Mouse (Mus musculus) stomach, embryonic 16.5 days (tissue): ENCODE results near the gene Nxf2. TPM values are rescaled to one million over a fixed set of nuclear protein-coding genes. Genes with fewer than 3 reads are reported as not detected.
A peak's percentile ranks its signal among the peaks of the same experiment; 100 is the strongest.
"Not testable (repeated sequence)": the region's sequence is repeated elsewhere in the genome, so short reads cannot be mapped to it uniquely, and the experiment has no call there.

Source experiments
- ATAC-seq: fragments of 200-750 bp; cut with Nextera tagmentation; 2 replicates; pipeline ENCODE4 v1.8.0; 2017; ENCODE audit warnings: moderate number of reproducible peaks, moderate TSS enrichment; ENCODE audit not compliant: insufficient read depth, low FRiP score
- H3K27ac ChIP-seq: fragments of 300-500 bp; sonication (generic); 2 replicates; pipeline ENCODE4 v1.5.1; 2014; ENCODE audit warnings: low read length
- H3K27me3 ChIP-seq: fragments of 300-500 bp; sonication (generic); 2 replicates; pipeline ENCODE4 v1.6.1; 2014; ENCODE audit warnings: low read length, control low read depth, mixed read lengths; ENCODE audit not compliant: control insufficient read depth, insufficient read depth
- H3K36me3 ChIP-seq: fragments of 300-500 bp; sonication (generic); 2 replicates; pipeline ENCODE4 v1.6.1; 2014; ENCODE audit warnings: low read length; ENCODE audit not compliant: control insufficient read depth, insufficient read depth
- H3K4me1 ChIP-seq: fragments of 300-500 bp; sonication (generic); 2 replicates; pipeline ENCODE4 v1.6.1; 2014; ENCODE audit warnings: low read length, control low read depth, mixed read lengths; ENCODE audit not compliant: control insufficient read depth, insufficient read depth
- H3K4me2 ChIP-seq: fragments of 300-500 bp; sonication (generic); 2 replicates; pipeline ENCODE4 v1.6.1; 2014; ENCODE audit warnings: low read depth, low read length, mixed read lengths
- H3K4me3 ChIP-seq: fragments of 300-500 bp; sonication (generic); replicated peaks from 2 replicates; pipeline ENCODE4 v1.5.1; 2014; ENCODE audit warnings: mild to moderate bottlenecking, low read length
- H3K9ac ChIP-seq: fragments of 300-500 bp; sonication (generic); 2 replicates; pipeline ENCODE4 v1.6.1; 2014; ENCODE audit warnings: low read length
- H3K9me3 ChIP-seq: fragments of 300-500 bp; sonication (generic); replicated peaks from 2 replicates; pipeline ENCODE4 v1.6.1; 2016; ENCODE audit warnings: low read length, control low read depth; ENCODE audit not compliant: control insufficient read depth
- WGBS: fragments of 180-500 bp; shearing (Covaris S2); extraction: QIAGEN DNeasy Blood & Tissue Kit; methylation state at CpG from one replicate; pipeline ENCODE4 v1.1.7; 2014; 5-methylcytosine and 5-hydroxymethylcytosine counted together
- polyA plus RNA-seq: library from polyadenylated mRNA; unstranded; fragments of >200 nt; fragmentation: Nextera tagmentation; extraction: Ambion mirVana; gene quantifications from 2 replicates; pipeline ENCODE4 v1.2.1, GENCODE M21; 2015

Nxf2 gene
- polyA plus RNA-seq, 1 experiment from 2014 or later, result 0.59 TPM

GRCm38 (mm10) chrX:134923675-134924424 lies 40.7 kb downstream of the Nxf2 start:
- no peak overlapping the region for H3K4me2 ChIP-seq
- H3K4me3 ChIP-seq, result no peak overlapping the region
- H3K27ac ChIP-seq, result no peak overlapping the region
- H3K27me3 ChIP-seq, result no peaks in the 10 kb centered on the region; the same call in 1 of the 2 replicates
- no peaks in the 10 kb centered on the region for H3K36me3 ChIP-seq
- no peak overlapping the region for H3K9ac ChIP-seq
- H3K4me1 ChIP-seq, result no peaks in the 10 kb centered on the region
- WGBS, result 40% methylated on average over 7 of the region's 7 CpGs
- ATAC-seq, result no peak
- no peaks in the 10 kb centered on the region for H3K9me3 ChIP-seq

DNA sequence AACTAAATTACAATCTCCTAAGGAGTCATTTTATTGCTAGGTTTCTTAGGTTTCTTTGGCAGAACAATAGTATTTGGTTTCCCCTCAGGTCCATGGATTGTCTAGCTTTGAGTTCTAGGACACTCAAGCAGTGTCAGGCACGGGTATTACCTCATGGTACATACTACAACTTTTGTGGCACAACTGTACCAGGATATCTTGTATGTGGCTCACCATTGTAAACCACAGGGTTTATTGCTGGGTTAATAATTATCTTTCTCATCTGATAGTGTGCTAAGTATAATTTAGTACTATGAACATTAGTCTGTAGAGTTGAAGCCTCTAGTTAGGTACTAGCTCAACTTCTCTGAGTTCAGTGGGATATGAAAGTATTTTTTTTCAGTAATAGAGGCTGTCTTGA lies 45.3 kb downstream of the Nxf2 start:
- H3K27me3 ChIP-seq, result no peaks in the 10 kb centered on the region; the same call in 1 of the 2 replicates

GRCm38 (mm10) chrX:134915745-134916144 lies 48.8 kb downstream of the Nxf2 start:
- Histone ChIP-seq H3K9me3 (no peaks in the 10 kb centered on the region), H3K4me3 (no peak overlapping the region), H3K27ac (no peak overlapping the region), H3K36me3 (no peaks in the 10 kb centered on the region), H3K9ac (no peak overlapping the region), H3K4me2 (no peak overlapping the region), H3K27me3 (no peaks in the 10 kb centered on the region; the same call in 1 of the 2 replicates), H3K4me1 (no peaks in the 10 kb centered on the region)
- no peak for ATAC-seq
- 65% methylated on average over 2 of the region's 2 CpGs for WGBS

More for the DNA sequence above, 45.3 kb downstream of the Nxf2 start:
- Histone ChIP-seq H3K9me3 (no peaks in the 10 kb centered on the region), H3K27ac (no peak overlapping the region), H3K4me3 (no peak overlapping the region), H3K9ac (no peak overlapping the region), H3K36me3 (no peaks in the 10 kb centered on the region), H3K4me2 (no peak overlapping the region), H3K4me1 (no peaks in the 10 kb centered on the region)
- WGBS, result 35% methylated on average over 1 of the region's 1 CpGs
- no peak for ATAC-seq

- not testable (repeated sequence) for H3K9ac ChIP-seq, H3K9me3 ChIP-seq, H3K27me3 ChIP-seq, H3K4me1 ChIP-seq, H3K36me3 ChIP-seq, ATAC-seq, H3K27ac ChIP-seq, H3K4me2 ChIP-seq, H3K4me3 ChIP-seq
These were observed 49.2 kb downstream of the Nxf2 start for GRCm38 (mm10) chrX:134915315-134915714.

GRCm38 (mm10) chrX:134914851-134915250 lies 49.7 kb downstream of the Nxf2 start:
- 67% methylated on average over 4 of the region's 4 CpGs for WGBS
- no peak overlapping the region for H3K4me2 ChIP-seq
- ATAC-seq, result no peak

DNA sequence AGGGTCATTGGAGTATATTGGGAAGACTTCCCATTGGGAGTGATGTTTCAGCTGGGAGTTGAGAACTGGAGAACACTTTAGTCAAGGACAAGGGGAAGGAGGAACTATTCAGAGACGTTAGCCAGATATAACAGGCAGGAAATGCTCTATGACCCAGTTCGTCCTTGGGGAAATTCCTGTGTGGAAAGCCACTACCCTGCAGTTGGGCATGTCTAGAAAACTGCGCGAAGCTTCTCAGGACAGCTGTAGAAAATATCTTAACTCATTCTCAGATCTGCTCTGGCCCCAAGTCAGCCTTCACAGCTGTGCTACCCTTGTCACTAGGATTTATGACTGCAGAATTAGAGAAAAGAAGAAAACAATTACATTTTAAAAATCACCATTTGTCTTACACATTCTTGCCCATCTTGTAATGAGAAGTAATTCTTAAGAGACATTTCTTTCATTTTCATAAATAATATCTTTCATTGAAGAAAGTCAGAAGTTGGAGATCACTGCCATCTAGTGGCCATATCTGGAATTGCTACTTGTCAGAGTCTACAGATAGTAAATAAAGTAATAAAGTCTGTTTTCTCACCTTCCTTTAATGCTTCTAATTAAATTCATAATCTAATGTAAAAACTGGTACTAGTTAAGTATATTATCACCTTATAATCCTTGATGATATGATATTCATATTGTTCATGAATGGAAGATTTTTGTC lies 51.2 kb downstream of the Nxf2 start:
- H3K27ac ChIP-seq, result peak overlapping the region; percentile 49; the same call in 1 of the 2 replicates
- H3K4me1 ChIP-seq, result no peaks in the 10 kb centered on the region
- H3K4me2 ChIP-seq, result peak overlapping the region; percentile 17; the same call in 1 of the 2 replicates
- H3K36me3 ChIP-seq, result no peaks in the 10 kb centered on the region
- no peaks in the 10 kb centered on the region for H3K9me3 ChIP-seq
- no peaks in the 10 kb centered on the region for H3K27me3 ChIP-seq
- H3K4me3 ChIP-seq, result no peak overlapping the region
- ATAC-seq, result no peak
- no peak overlapping the region for H3K9ac ChIP-seq
- 20% methylated on average over 4 of the region's 4 CpGs for WGBS

More at GRCm38 (mm10) chrX:134914851-134915250, 49.7 kb downstream of the Nxf2 start:
- H3K27ac ChIP-seq, result no peak overlapping the region
- no peaks in the 10 kb centered on the region for H3K9me3 ChIP-seq
- no peaks in the 10 kb centered on the region for H3K36me3 ChIP-seq
- no peaks in the 10 kb centered on the region for H3K4me1 ChIP-seq
- H3K27me3 ChIP-seq, result no peaks in the 10 kb centered on the region
- H3K4me3 ChIP-seq, result no peak overlapping the region
- H3K9ac ChIP-seq, result no peak overlapping the region

DNA sequence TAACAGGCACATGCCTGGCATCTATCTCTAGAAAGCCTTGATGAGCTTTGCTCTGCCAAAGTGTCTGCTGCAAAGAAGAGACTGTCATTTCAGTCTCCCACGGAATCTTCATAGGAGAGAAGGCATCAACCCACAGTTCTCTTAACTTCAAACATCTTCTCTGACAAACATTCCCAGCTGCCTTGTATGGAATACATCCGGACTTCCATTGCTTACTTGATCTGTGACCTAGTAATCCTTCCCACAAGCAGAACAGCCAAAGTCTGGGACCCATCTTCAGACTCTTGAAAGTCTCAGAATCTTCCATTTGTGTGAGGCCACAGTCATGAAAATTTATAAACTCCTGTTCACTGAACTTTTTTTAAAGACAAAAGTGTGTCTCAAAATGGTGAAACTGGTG lies 51.7 kb downstream of the Nxf2 start:
- Histone ChIP-seq H3K4me2 (no peak overlapping the region), H3K9ac (no peak overlapping the region), H3K27ac (peak overlapping the region; percentile 49; the same call in 1 of the 2 replicates), H3K36me3 (no peaks in the 10 kb centered on the region), H3K4me3 (no peak overlapping the region), H3K9me3 (no peaks in the 10 kb centered on the region), H3K27me3 (no peaks in the 10 kb centered on the region), H3K4me1 (no peaks in the 10 kb centered on the region)
- 44% methylated on average over 2 of the region's 2 CpGs for WGBS
- no peak for ATAC-seq

- Histone ChIP-seq H3K36me3 (no peaks in the 10 kb centered on the region), H3K4me3 (no peak overlapping the region), H3K27me3 (0 out of 2 replicates have a peak, but pooled peaks cover 3% of the 10 kb centered on the region), H3K9ac (no peak overlapping the region), H3K9me3 (no peaks in the 10 kb centered on the region), H3K27ac (no peak overlapping the region), H3K4me2 (no peak overlapping the region), H3K4me1 (no peaks in the 10 kb centered on the region)
- no peak for ATAC-seq
- WGBS, result 73% methylated on average over 4 of the region's 4 CpGs
These were observed 54.2 kb downstream of the Nxf2 start for GRCm38 (mm10) chrX:134910345-134910744.
